Mouse (Mus musculus) liver, embryonic 15.5 days (tissue): ENCODE measurements around the gene Flvcr2. TPM values are rescaled to one million over a fixed set of nuclear protein-coding genes. Genes with fewer than 3 reads are reported as not detected.

Source experiments
- ATAC-seq: fragments of 200-750 bp; cut with Nextera tagmentation; 2 replicates; pipeline ENCODE4 v1.8.0; 2017; ENCODE audit warnings: moderate number of reproducible peaks, mild to moderate bottlenecking, moderate library complexity; ENCODE audit not compliant: insufficient read depth
- H3K27ac ChIP-seq: fragments of 300-500 bp; sonication (generic); replicated peaks from 2 replicates; pipeline ENCODE4 v1.5.1; 2015; ENCODE audit warnings: mild to moderate bottlenecking, inconsistent platforms
- H3K27me3 ChIP-seq: fragments of 300-500 bp; sonication (generic); 2 replicates; pipeline ENCODE4 v1.6.1; 2015; ENCODE audit warnings: mild to moderate bottlenecking, inconsistent platforms
- H3K36me3 ChIP-seq: fragments of 300-500 bp; sonication (generic); replicated peaks from 2 replicates; pipeline ENCODE4 v1.6.1; 2015; ENCODE audit warnings: moderate library complexity, mild to moderate bottlenecking, inconsistent platforms
- H3K4me1 ChIP-seq: fragments of 300-500 bp; sonication (generic); replicated peaks from 2 replicates; pipeline ENCODE4 v1.6.1; 2015; ENCODE audit warnings: inconsistent platforms
- H3K4me2 ChIP-seq: fragments of 300-500 bp; sonication (generic); 2 replicates; pipeline ENCODE4 v1.6.1; 2015; ENCODE audit warnings: moderate library complexity, mild to moderate bottlenecking, inconsistent platforms
- H3K4me3 ChIP-seq: fragments of 300-500 bp; sonication (generic); replicated peaks from 2 replicates; pipeline ENCODE4 v1.5.1; 2015; ENCODE audit warnings: mild to moderate bottlenecking, inconsistent platforms
- H3K9ac ChIP-seq: fragments of 300-500 bp; sonication (generic); 2 replicates; pipeline ENCODE4 v1.6.1; 2015; ENCODE audit warnings: moderate library complexity, mild to moderate bottlenecking, inconsistent platforms
- H3K9me3 ChIP-seq: fragments of 300-500 bp; sonication (generic); replicated peaks from 2 replicates; pipeline ENCODE4 v1.6.1; 2016; ENCODE audit warnings: inconsistent platforms
- WGBS: fragments of 180-500 bp; shearing (Covaris S2); methylation state at CpG from one replicate; pipeline ENCODE4 v1.1.7; 2015; ENCODE audit warnings: mixed read lengths; ENCODE audit not compliant: insufficient replicate concordance; 5-methylcytosine and 5-hydroxymethylcytosine counted together
- microRNA-seq: library from miRNA; unstranded; fragments of <30 nt; microRNA quantifications from one replicate; pipeline ENCODE4, GENCODE M21; 2016
- polyA plus RNA-seq: library from polyadenylated mRNA; unstranded; fragments of >200 nt; fragmentation: Nextera tagmentation; extraction: Ambion mirVana; gene quantifications from 2 replicates; pipeline ENCODE4 v1.2.1, GENCODE M21; 2015

Gene Flvcr2
- polyA plus RNA-seq, 1 experiment from 2014 or later, result 7.2 TPM

DNA sequence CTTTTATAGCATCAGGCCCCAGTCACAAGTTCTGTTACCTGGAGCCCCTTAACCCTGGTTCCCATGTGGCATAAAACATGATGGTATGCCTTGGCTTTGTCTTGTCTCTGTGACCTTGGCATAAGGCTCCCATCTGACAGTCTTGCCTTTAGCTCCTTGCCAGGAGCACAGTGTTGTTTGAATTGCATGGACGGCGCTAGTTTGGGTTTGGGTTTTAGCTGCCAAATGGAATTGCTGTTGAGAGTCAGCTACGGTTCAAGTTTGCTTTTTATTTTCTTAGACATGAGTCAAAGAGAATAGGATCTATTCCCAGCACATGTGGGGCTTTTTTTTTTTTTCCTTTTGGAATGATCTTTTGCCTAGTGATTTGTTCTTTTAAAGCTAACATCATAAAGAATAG lies 112.8 kb downstream of the Flvcr2 start:
- H3K27ac ChIP-seq, result no peak overlapping the region
- ATAC-seq, result no peak
- H3K36me3 ChIP-seq, result 0 out of 2 replicates have a peak, but pooled peaks cover 23% of the 10 kb centered on the region
- 78% methylated on average over 3 of the region's 3 CpGs for WGBS
- no peak overlapping the region for H3K9ac ChIP-seq
- no peaks in the 10 kb centered on the region for H3K27me3 ChIP-seq
- no peaks in the 10 kb centered on the region for H3K9me3 ChIP-seq
- no peak overlapping the region for H3K4me3 ChIP-seq
- no peaks in the 10 kb centered on the region for H3K4me1 ChIP-seq
- H3K4me2 ChIP-seq, result no peak overlapping the region

DNA sequence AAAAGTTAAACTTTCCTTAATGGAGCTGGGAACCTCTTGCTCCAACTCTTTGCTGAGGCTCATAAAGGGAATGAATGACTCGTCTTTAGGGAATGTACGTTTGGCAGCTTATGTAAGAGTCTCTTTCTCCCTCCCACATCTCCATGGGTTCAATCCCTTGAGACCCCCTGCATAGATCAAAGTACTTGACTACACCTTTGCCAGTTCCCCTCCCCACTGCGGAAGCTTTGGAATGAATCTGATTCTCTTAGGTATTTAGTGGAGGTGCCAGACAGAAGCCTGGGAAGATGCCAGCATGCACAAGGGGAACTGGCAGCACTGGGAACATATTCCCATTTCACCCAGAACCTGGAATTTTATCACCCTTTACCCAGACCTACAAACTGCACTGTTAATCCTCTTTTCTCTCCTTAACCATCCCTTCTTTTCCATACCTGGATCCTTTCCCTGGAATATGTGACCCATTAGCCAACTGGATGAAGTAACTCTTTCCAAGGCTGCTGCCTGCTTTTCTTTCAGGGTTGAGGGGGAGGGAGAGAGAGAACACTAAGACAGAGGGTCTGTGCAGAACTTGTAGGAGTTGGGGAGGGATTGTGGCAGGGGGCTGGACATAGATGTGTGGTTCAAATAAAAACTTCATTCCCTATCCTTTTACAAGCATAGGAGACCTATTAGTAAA lies 113.3 kb downstream of the Flvcr2 start:
- Histone ChIP-seq H3K36me3 (peaks cover 20% of the 10 kb centered on the region; the same call in 1 of the 2 replicates), H3K4me2 (no peak overlapping the region), H3K9ac (no peak overlapping the region), H3K9me3 (no peaks in the 10 kb centered on the region), H3K27ac (no peak overlapping the region), H3K4me3 (no peak overlapping the region), H3K4me1 (no peaks in the 10 kb centered on the region), H3K27me3 (no peaks in the 10 kb centered on the region)
- WGBS, result 69% methylated on average over 3 of the region's 3 CpGs
- no peak for ATAC-seq

DNA sequence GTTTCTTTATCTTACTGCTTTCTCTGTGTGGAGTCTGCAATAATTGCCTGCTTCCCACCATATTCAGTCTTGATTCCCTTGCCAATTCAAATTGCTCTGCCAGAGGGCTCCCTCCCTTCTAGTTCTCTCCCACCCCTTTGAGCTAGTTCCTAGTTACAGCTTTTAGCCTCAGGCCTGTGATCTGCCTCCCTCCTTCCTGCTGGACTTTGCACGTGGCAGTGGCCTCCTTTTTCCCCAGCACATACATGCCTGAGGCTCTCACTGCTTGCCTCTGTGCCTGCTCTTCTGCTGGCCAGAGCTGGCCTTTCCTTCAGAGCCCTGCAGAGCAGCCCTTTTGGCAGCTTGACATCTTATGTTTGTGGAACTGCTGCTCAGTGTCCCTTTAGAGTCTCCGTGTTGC lies 116.2 kb downstream of the Flvcr2 start:
- H3K4me1 ChIP-seq, result no peaks in the 10 kb centered on the region
- H3K9me3 ChIP-seq, result no peaks in the 10 kb centered on the region
- H3K36me3 ChIP-seq, result peaks cover 6% of the 10 kb centered on the region; the same call in 1 of the 2 replicates
- 42% methylated on average over 2 of the region's 2 CpGs for WGBS
- no peak overlapping the region for H3K4me3 ChIP-seq
- H3K27me3 ChIP-seq, result no peaks in the 10 kb centered on the region
- ATAC-seq, result no peak
- H3K9ac ChIP-seq, result no peak overlapping the region
- H3K27ac ChIP-seq, result no peak overlapping the region
- H3K4me2 ChIP-seq, result no peak overlapping the region

Small RNA genes within 50 kb of the gene (microRNA-seq; reads per million reads assigned to microRNA genes)
- not detected for gene Gm47285

Other genes starting within 250 kb of the Flvcr2 start
- 0.09 and 0.10 TPM in 2 replicates for gene Jdp2, start 147.5 kb upstream of the Flvcr2 start, polyA plus RNA-seq
- 4.4 and 4.6 TPM in 2 replicates for gene Batf, start 59.9 kb upstream of the Flvcr2 start, polyA plus RNA-seq
- 89.8 and 95.8 TPM in 2 replicates for gene Erg28, start 78.0 kb downstream of the Flvcr2 start, polyA plus RNA-seq
- 5.5 and 6.8 TPM in 2 replicates for gene Ttll5, start 78.1 kb downstream of the Flvcr2 start, polyA plus RNA-seq